In the genomic region with DNA sequence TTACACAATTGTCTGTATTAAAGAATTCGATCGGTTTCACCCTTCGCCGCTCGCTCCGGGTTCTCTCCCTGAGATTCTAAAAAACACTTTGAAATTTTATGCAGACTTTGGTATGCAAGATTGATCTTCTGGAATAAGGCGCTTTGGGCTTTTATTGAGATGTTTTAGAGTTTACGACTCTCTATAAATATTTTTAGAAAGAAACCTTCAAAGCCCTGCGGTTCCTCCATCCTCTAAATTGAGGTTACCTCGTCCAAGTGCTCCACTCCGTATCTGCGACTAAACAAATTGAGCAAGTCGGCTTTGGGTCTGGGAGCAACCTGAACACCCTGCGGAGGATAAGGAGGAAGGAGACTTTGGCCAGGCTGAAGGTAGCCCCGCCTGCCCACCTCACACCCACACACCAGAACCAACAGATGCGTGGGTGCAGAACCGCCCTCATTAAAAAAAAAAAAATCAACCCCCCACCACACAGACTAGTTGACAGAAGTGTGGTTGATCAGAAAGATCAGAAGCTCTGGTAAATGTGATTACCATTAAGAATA, we compare ENCODE assay signal across 8 mouse cellular contexts. TPM values are rescaled to one million over a fixed set of nuclear protein-coding genes. Genes with fewer than 3 reads are reported as not detected.
DNase-seq lines count a peak whose midpoint lies in the region; ATAC-seq and TF ChIP-seq lines count a peak whose summit lies in the region.

No protein-coding gene starts in this region.

- no peaks in the 10 kb centered on the region for H3K36me3 ChIP-seq in thymus, adult 2 months (ENCODE audit: control insufficient read depth, insufficient read depth, low read length)
- no peaks in the 10 kb centered on the region for H3K36me3 ChIP-seq in forebrain, embryonic 16.5 days (ENCODE audit: control insufficient read depth, insufficient read depth)
- H3K36me3 ChIP-seq in small intestine, adult 2 months (ENCODE audit: control insufficient read depth, insufficient read depth, low read length): no peaks in the 10 kb centered on the region

- no peaks in the 10 kb centered on the region for H3K9me3 ChIP-seq in forebrain, embryonic 16.5 days (ENCODE audit: control insufficient read depth, low read length)

- H3K27ac ChIP-seq in thymus, adult 2 months (ENCODE audit: control insufficient read depth, insufficient read depth, low read length): no peak overlapping the region
- no peak overlapping the region for H3K27ac ChIP-seq in forebrain, embryonic 16.5 days (ENCODE audit: low read length)
- peak overlapping the region; percentile 75; the same call in 1 of the 2 replicates for H3K27ac ChIP-seq in small intestine, adult 2 months (ENCODE audit: insufficient read depth, low read depth, low read length)

- H3K4me1 ChIP-seq in thymus, adult 2 months (replicated peaks; ENCODE audit: control insufficient read depth, insufficient read depth, low read length): peaks cover 4% of the 10 kb centered on the region; the same call in 1 of the 2 replicates
- H3K4me1 ChIP-seq in forebrain, embryonic 16.5 days (replicated peaks; ENCODE audit: control insufficient read depth, insufficient read depth, low read length): peaks cover 9% of the 10 kb centered on the region; the same call in 1 of the 2 replicates
- H3K4me1 ChIP-seq in small intestine, adult 2 months (ENCODE audit: control insufficient read depth, insufficient read depth, insufficient read length, low read length): peaks cover 4% of the 10 kb centered on the region

- DNase-seq in thymus, adult 2 months: no peak
- DNase-seq in thymus, postnatal 25 days: no peak
- peak; percentile 35 for DNase-seq in large intestine, adult 2 months (ENCODE audit: low read depth, low spot score)
- no peak for DNase-seq in left cerebral cortex, postnatal 36 days (ENCODE audit: low spot score in 2 of 2)
- DNase-seq in MN1 (ENCODE audit: low spot score): no peak
- DNase-seq in spleen, adult 12 weeks (ENCODE audit: low spot score): no peak

- TF ChIP-seq POLR2A in thymus, adult 2 months (IDR thresholded peaks at IDR 0.05; ENCODE audit: control insufficient read depth, extremely low read depth, insufficient read depth, low read length, poor library complexity): no peak
- no peak for TF ChIP-seq POLR2A in small intestine, adult 2 months (IDR thresholded peaks at IDR 0.05; ENCODE audit: low read depth, low read length)

- peaks cover 11% of the 10 kb centered on the region for H3K27me3 ChIP-seq in thymus, adult 2 months (ENCODE audit: control insufficient read depth, insufficient read depth, low read length)
- peaks cover 24% of the 10 kb centered on the region for H3K27me3 ChIP-seq in forebrain, embryonic 16.5 days (replicated peaks; ENCODE audit: control insufficient read depth, insufficient read depth, low read length)
- no peaks in the 10 kb centered on the region for H3K27me3 ChIP-seq in small intestine, adult 2 months (ENCODE audit: control insufficient read depth, insufficient read depth, low read length)

- no peak for TF ChIP-seq CTCF in thymus, adult 2 months (IDR thresholded peaks at IDR 0.05; ENCODE audit: borderline replicate concordance, control insufficient read depth, extremely low read depth, insufficient read depth, low read length, poor library complexity)
- TF ChIP-seq CTCF in small intestine, adult 2 months (IDR thresholded peaks at IDR 0.05; ENCODE audit: extremely low read depth, insufficient read length, insufficient replicate concordance, low read depth, low read length): no peak

- WGBS in thymus, adult 2 months: 4% methylated on average over 17 of the region's 17 CpGs
- 2% methylated on average over 17 of the region's 17 CpGs for WGBS in forebrain, embryonic 16.5 days
- 2% methylated on average over 17 of the region's 17 CpGs for WGBS in large intestine, adult 2 months
- WGBS in small intestine, adult 2 months: 1% methylated on average over 17 of the region's 17 CpGs

- no peak overlapping the region for H3K9ac ChIP-seq in forebrain, embryonic 16.5 days (replicated peaks; ENCODE audit: low read depth, low read length)

- H3K4me3 ChIP-seq in thymus, adult 2 months (ENCODE audit: control insufficient read depth, insufficient read depth, low read length): peak overlapping the region; percentile 42
- peak overlapping the region; percentile 61 for H3K4me3 ChIP-seq in forebrain, embryonic 16.5 days (replicated peaks; ENCODE audit: low read length)
- H3K4me3 ChIP-seq in small intestine, adult 2 months (ENCODE audit: low read depth, low read length): peak overlapping the region; percentile 76

- H3K4me2 ChIP-seq in forebrain, embryonic 16.5 days (ENCODE audit: low read length): peak overlapping the region; percentile 100

- intact Hi-C loops in left cerebral cortex, postnatal 36 days (cut with DNase I): no loop called here

- ATAC-seq in forebrain, embryonic 16.5 days: no peak

RNA-seq across cellular contexts. Expression of gene Pkp2, which starts 0.7 kb away (rescaled TPM):
- 1.2 and 4.5 TPM in 2 replicates for polyA plus RNA-seq in thymus, adult 2 months (2012; rRNA removed)
- 0.75 and 1.0 TPM in 2 replicates for polyA plus RNA-seq in forebrain, embryonic 16.5 days (2015; fragmentation: Nextera tagmentation; extraction: Ambion mirVana)
- 17.9 and 29.1 TPM in 2 replicates for polyA plus RNA-seq in large intestine, adult 2 months (2012; rRNA removed)
- 26.3 and 49.5 TPM in 2 replicates for polyA plus RNA-seq in small intestine, adult 2 months (2012; rRNA removed)
- 1 to 10 TPM; 3.5 to 8.7 TPM for total RNA-seq in left cerebral cortex, postnatal 36 days (2021)
